Mouse (Mus musculus) forebrain, embryonic 14.5 days (tissue): Measurements from ENCODE around the gene Hsd17b10. TPM values are rescaled to one million over a fixed set of nuclear protein-coding genes. Genes with fewer than 3 reads are reported as not detected.
A peak's percentile ranks its signal among the peaks of the same experiment; 100 is the strongest.

Source experiments
- ATAC-seq: fragments of 200-750 bp; cut with Nextera tagmentation; 2 replicates; pipeline ENCODE4 v1.8.0; 2017; ENCODE audit warnings: mild to moderate bottlenecking, moderate library complexity
- DNase-seq: peaks from one replicate; pipeline ENCODE4 v3.0.0-alpha.2; 2015; ENCODE audit warnings: low spot score
- H3K27ac ChIP-seq: fragments of 300-500 bp; sonication (generic); 2 replicates; pipeline ENCODE4 v1.5.1; 2014; ENCODE audit warnings: low read depth, mild to moderate bottlenecking, control low read depth, low read length, moderate library complexity
- H3K27me3 ChIP-seq: fragments of 300-500 bp; sonication (generic); replicated peaks from 2 replicates; pipeline ENCODE4 v1.6.1; 2014; ENCODE audit warnings: low read length, control low read depth, mixed read lengths; ENCODE audit not compliant: control insufficient read depth, insufficient read depth
- H3K36me3 ChIP-seq: fragments of 300-500 bp; sonication (generic); 2 replicates; pipeline ENCODE4 v1.6.1; 2014; ENCODE audit warnings: low read length, control low read depth; ENCODE audit not compliant: control insufficient read depth, insufficient read depth
- H3K4me1 ChIP-seq: fragments of 300-500 bp; sonication (generic); 2 replicates; pipeline ENCODE4 v1.6.1; 2014; ENCODE audit warnings: antibody characterized with exemption, low read length, control low read depth; ENCODE audit not compliant: control insufficient read depth, insufficient read depth
- H3K4me2 ChIP-seq: fragments of 300-500 bp; sonication (generic); 2 replicates; pipeline ENCODE4 v1.6.1; 2014; ENCODE audit warnings: mild to moderate bottlenecking, control low read depth, low read length
- H3K4me3 ChIP-seq: fragments of 300-500 bp; sonication (generic); 2 replicates; pipeline ENCODE4 v1.5.1; 2014; ENCODE audit warnings: low read depth, low read length, control low read depth
- H3K9ac ChIP-seq: fragments of 300-500 bp; sonication (generic); 2 replicates; pipeline ENCODE4 v1.6.1; 2014; ENCODE audit warnings: mild to moderate bottlenecking, low read length, control low read depth, moderate library complexity
- H3K9me3 ChIP-seq: fragments of 300-500 bp; sonication (generic); replicated peaks from 2 replicates; pipeline ENCODE4 v1.6.1; 2016; ENCODE audit warnings: low read length, control low read depth, mixed read lengths; ENCODE audit not compliant: control insufficient read depth
- WGBS: fragments of 180-500 bp; shearing (Covaris S2); extraction: QIAGEN DNeasy Blood & Tissue Kit; methylation state at CpG from one replicate; pipeline ENCODE4 v1.1.7; 2014; 5-methylcytosine and 5-hydroxymethylcytosine counted together
- polyA plus RNA-seq: library from polyadenylated mRNA; unstranded; fragments of >200 nt; fragmentation: Nextera tagmentation; extraction: Ambion mirVana; gene quantifications from 2 replicates; pipeline ENCODE4 v1.2.1, GENCODE M21; 2014

Gene Hsd17b10
- polyA plus RNA-seq, 1 experiment from 2014 or later = 151 TPM

DNA sequence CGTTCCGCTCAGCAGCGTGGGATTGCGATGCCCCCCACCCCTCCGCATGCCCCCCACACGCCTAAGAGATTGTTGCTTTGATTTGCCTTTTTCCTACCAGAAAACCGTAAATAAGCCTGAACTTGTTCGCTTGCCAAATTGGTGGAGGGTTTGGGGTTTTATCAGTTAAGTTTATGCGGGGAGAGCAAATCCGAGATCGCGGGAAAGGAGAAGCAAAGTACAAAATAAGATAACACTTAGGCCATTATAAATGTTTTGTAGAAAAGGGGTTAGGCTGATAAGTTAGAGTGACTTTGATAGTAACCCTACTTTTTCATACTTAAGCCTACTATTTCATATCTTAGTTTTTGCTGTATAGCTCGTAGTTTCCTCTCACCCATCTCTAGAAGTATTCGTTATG lies 15.5 kb downstream of the Hsd17b10 start:
- Histone ChIP-seq H3K9ac (peak overlapping the region; percentile 65), H3K4me3 (peak overlapping the region; percentile 49), H3K27me3 (no peaks in the 10 kb centered on the region), H3K4me2 (peak overlapping the region; percentile 50), H3K36me3 (no peaks in the 10 kb centered on the region), H3K27ac (peak overlapping the region; percentile 82; the same call in 1 of the 2 replicates), H3K9me3 (no peaks in the 10 kb centered on the region), H3K4me1 (no peaks in the 10 kb centered on the region)
- no peak for DNase-seq
- ATAC-seq = no peak
- WGBS = 27% methylated on average over 14 of the region's 14 CpGs

DNA sequence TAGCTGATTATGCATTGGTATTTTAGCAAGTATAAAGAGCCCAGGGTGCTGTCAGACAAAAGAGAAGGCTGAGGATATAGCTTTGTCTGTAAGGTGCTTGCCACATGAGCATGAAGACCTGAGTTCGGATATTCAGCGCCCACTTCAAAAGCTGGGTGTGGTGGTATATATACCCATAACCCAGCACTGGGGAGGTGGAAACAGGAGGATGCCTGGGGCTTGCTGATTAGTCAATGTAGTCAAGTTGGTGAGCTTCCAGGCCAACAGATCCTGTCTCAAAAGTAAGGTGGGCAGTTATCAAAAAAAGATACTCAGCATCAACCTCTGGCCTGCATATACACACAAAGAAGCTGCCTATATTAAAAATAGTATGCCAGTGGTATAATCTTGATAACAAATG lies 17.6 kb downstream of the Hsd17b10 start:
- H3K4me1 ChIP-seq = no peaks in the 10 kb centered on the region
- DNase-seq (no peak), ATAC-seq (no peak)
- no peak overlapping the region for H3K4me3 ChIP-seq
- WGBS = 90% methylated on average over 2 of the region's 2 CpGs
- H3K27ac ChIP-seq = no peak overlapping the region
- no peaks in the 10 kb centered on the region for H3K27me3 ChIP-seq
- H3K9ac ChIP-seq = no peak overlapping the region
- no peaks in the 10 kb centered on the region for H3K36me3 ChIP-seq
- H3K4me2 ChIP-seq = no peak overlapping the region
- no peaks in the 10 kb centered on the region for H3K9me3 ChIP-seq

DNA sequence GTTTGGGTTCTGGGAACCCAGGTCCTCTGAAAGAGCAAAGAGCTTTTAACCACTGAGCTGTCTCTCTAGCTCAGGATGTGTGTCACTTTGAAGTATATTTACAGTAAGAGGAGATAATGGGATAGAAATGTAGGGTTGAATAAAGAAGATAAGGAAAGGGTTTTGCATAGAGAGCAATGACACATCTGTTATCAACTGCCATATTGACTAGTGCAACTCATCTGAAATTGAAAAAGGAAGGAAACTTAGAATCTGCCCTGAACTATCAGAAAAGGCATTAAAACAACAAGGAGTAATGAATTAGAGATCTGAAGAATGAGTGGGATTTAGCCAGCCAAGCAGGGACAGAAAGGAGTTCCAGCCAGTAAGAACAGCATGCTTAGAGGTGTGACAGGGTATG lies 38.2 kb downstream of the Hsd17b10 start:
- no peaks in the 10 kb centered on the region for H3K27me3 ChIP-seq

DNA sequence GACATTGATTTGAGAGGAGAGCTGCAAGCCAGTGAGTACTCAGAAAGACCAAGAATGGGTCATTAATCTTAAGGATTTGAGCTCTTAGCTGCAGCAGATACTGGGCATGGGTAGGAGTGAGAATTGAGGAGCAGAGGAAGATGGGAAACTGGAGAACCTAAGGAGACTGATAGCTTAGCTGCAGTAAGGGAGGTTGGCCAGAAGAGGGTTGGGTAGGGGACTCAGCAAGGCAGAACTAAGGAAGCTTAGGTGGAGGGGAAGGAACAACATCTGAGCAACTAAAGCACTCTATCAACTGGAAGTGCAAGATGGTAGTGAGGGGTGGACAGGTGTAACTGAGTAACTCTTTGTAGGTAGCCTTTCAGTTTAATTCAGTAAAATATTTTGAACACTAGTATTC lies 45.6 kb downstream of the Hsd17b10 start:
- Histone ChIP-seq H3K4me3 (no peak overlapping the region), H3K27ac (no peak overlapping the region), H3K9ac (no peak overlapping the region), H3K9me3 (no peaks in the 10 kb centered on the region), H3K27me3 (0 out of 2 replicates have a peak, but pooled peaks cover 2% of the 10 kb centered on the region), H3K4me2 (no peak overlapping the region), H3K4me1 (no peaks in the 10 kb centered on the region), H3K36me3 (peaks cover 24% of the 10 kb centered on the region)
- ATAC-seq = no peak
- DNase-seq = peak; percentile 13

More for the DNA sequence above, 38.2 kb downstream of the Hsd17b10 start:
- H3K36me3 ChIP-seq = peaks cover 40% of the 10 kb centered on the region
- no peaks in the 10 kb centered on the region for H3K9me3 ChIP-seq
- H3K4me2 ChIP-seq = no peak overlapping the region
- no peak for ATAC-seq
- H3K27ac ChIP-seq = no peak overlapping the region
- H3K4me1 ChIP-seq = no peaks in the 10 kb centered on the region
- no peak for DNase-seq
- H3K4me3 ChIP-seq = no peak overlapping the region
- no peak overlapping the region for H3K9ac ChIP-seq

DNA sequence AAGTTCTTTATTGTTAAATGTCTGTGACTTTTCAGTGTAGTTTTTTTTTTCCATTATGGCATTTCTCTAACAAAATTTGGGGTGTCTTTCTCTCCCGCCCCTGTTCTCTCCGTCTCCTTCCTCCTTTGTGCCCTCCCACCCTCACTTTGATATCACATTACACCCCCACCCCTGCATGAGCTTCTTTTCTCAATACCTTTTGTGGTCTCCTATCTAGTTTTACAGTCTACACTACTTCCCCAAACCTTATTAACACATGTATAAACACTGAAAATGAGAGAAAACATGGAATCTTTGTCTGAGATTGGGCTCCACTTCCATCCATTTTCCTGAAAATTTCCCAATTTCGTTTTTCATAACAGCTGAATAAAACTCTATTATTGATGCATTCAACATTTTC lies 50.9 kb downstream of the Hsd17b10 start:
- no peak for DNase-seq
- Histone ChIP-seq H3K4me1 (no peaks in the 10 kb centered on the region), H3K9ac (no peak overlapping the region), H3K27me3 (0 out of 2 replicates have a peak, but pooled peaks cover 6% of the 10 kb centered on the region), H3K27ac (no peak overlapping the region), H3K4me3 (no peak overlapping the region), H3K4me2 (no peak overlapping the region), H3K9me3 (no peaks in the 10 kb centered on the region), H3K36me3 (peaks cover 15% of the 10 kb centered on the region)
- ATAC-seq = no peak
- WGBS = 76% methylated on average over 3 of the region's 3 CpGs

Other genes starting within 250 kb of the Hsd17b10 start
- 58.5 and 85.7 TPM in 2 replicates for gene Huwe1, start 201.0 kb upstream of the Hsd17b10 start, polyA plus RNA-seq
- gene Ribc1, start 14.4 kb downstream of the Hsd17b10 start, polyA plus RNA-seq = 3.3 and 3.4 TPM in 2 replicates
- 84.0 and 86.1 TPM in 2 replicates for gene Smc1a, start 14.6 kb downstream of the Hsd17b10 start, polyA plus RNA-seq
- gene Iqsec2, start 142.4 kb downstream of the Hsd17b10 start, polyA plus RNA-seq = 4.6 and 5.5 TPM in 2 replicates
- gene Kdm5c, start 231.2 kb downstream of the Hsd17b10 start, polyA plus RNA-seq = 19.0 and 25.6 TPM in 2 replicates